ENCODE assay signal across 14 mouse cellular contexts in genomic region chr5:66922582-66922981, GRCm38 (mm10).
A peak's percentile ranks its signal among the peaks of the same experiment; 100 is the strongest.
DNase-seq lines count a peak whose midpoint lies in the region; ATAC-seq and TF ChIP-seq lines count a peak whose summit lies in the region.
"Had no signal": no experiment of that assay in that cellular context is flagged by ENCODE, and none has a peak within 500 bp of the region (broad histone marks: within the 10 kb centered on the region; RNA-seq: fewer than 3 reads in every experiment).

No protein-coding gene starts in this region.

- no peak overlapping the region for H3K4me3 ChIP-seq in stomach, embryonic 16.5 days (replicated peaks; ENCODE audit: low read length)
- no peak overlapping the region for H3K4me3 ChIP-seq in stomach, postnatal 0 days (ENCODE audit: low read depth, low read length)
- H3K4me3 ChIP-seq in midbrain, postnatal 0 days (ENCODE audit: low read depth, low read length), result no peak overlapping the region
- H3K4me3 ChIP-seq: embryonic facial prominence, embryonic 13.5 days; forebrain, embryonic 15.5 days; liver, embryonic 13.5 days had no signal

- H3K4me2 ChIP-seq in stomach, embryonic 16.5 days (ENCODE audit: low read depth, low read length), result no peak overlapping the region
- no peak overlapping the region for H3K4me2 ChIP-seq in stomach, postnatal 0 days (replicated peaks; ENCODE audit: low read depth)
- H3K4me2 ChIP-seq in midbrain, postnatal 0 days (ENCODE audit: low read depth, low read length, poor library complexity, severe bottlenecking), result no peak overlapping the region
- H3K4me2 ChIP-seq: embryonic facial prominence, embryonic 13.5 days; forebrain, embryonic 15.5 days; liver, embryonic 13.5 days had no signal

- no peaks in the 10 kb centered on the region for H3K9me3 ChIP-seq in stomach, embryonic 16.5 days (replicated peaks; ENCODE audit: control insufficient read depth, low read length)
- no peaks in the 10 kb centered on the region for H3K9me3 ChIP-seq in stomach, postnatal 0 days (ENCODE audit: control insufficient read depth, low read length)
- H3K9me3 ChIP-seq in midbrain, postnatal 0 days (ENCODE audit: low read length), result no peaks in the 10 kb centered on the region
- H3K9me3 ChIP-seq: embryonic facial prominence, embryonic 13.5 days; forebrain, embryonic 15.5 days; liver, embryonic 13.5 days had no signal

- H3K27ac ChIP-seq in stomach, embryonic 16.5 days (ENCODE audit: low read length), result no peak overlapping the region
- no peak overlapping the region for H3K27ac ChIP-seq in stomach, postnatal 0 days (replicated peaks)
- no peak overlapping the region for H3K27ac ChIP-seq in midbrain, postnatal 0 days (ENCODE audit: low read depth, low read length)
- H3K27ac ChIP-seq: embryonic facial prominence, embryonic 13.5 days; forebrain, embryonic 15.5 days; liver, embryonic 13.5 days; macrophage had no signal

- peak; percentile 59 to 81 for DNase-seq in adrenal gland, adult (ENCODE audit: inconsistent age in 2 of 2, low spot score in 1 of 2)
- no peak for DNase-seq in adrenal gland, adult 18-20 months (ENCODE audit: low spot score in 2 of 2)
- no peak for DNase-seq in stomach, postnatal 0 days (ENCODE audit: low spot score)
- DNase-seq in kidney, adult 9 months, result peak; percentile 90
- DNase-seq in midbrain, postnatal 0 days (ENCODE audit: low spot score), result no peak
- DNase-seq in spleen, postnatal 10 days (ENCODE audit: low spot score in 2 of 2), result no peak
- DNase-seq in gastrocnemius, adult 18-20 months (ENCODE audit: low spot score), result no peak
- DNase-seq: heart, postnatal 14 days; liver, embryonic 13.5 days; thymus, adult 18-20 months had no signal

- H3K4me1 ChIP-seq in stomach, embryonic 16.5 days (ENCODE audit: control insufficient read depth, insufficient read depth, low read length), result no peaks in the 10 kb centered on the region
- H3K4me1 ChIP-seq in stomach, postnatal 0 days (replicated peaks; ENCODE audit: control insufficient read depth, insufficient read depth), result no peaks in the 10 kb centered on the region
- H3K4me1 ChIP-seq in midbrain, postnatal 0 days (ENCODE audit: insufficient read depth, low read length), result 0 out of 2 replicates have a peak, but pooled peaks cover 4% of the 10 kb centered on the region
- H3K4me1 ChIP-seq: liver, embryonic 13.5 days had no signal

- 68% methylated on average over 5 of the region's 5 CpGs for WGBS in stomach, embryonic 16.5 days
- 73% methylated on average over 5 of the region's 5 CpGs for WGBS in stomach, postnatal 0 days
- 77% methylated on average over 5 of the region's 5 CpGs for WGBS in midbrain, postnatal 0 days

- peak; percentile 33; the same call in 1 of the 2 replicates for ATAC-seq in stomach, embryonic 16.5 days (ENCODE audit: insufficient read depth, low FRiP score)
- no peak for ATAC-seq in stomach, postnatal 0 days (ENCODE audit: low FRiP score, low TSS enrichment)
- no peak for ATAC-seq in midbrain, postnatal 0 days (ENCODE audit: low FRiP score)
- ATAC-seq: forebrain, embryonic 15.5 days had no signal

- H3K27me3 ChIP-seq in stomach, embryonic 16.5 days (ENCODE audit: control insufficient read depth, insufficient read depth, low read length), result no peaks in the 10 kb centered on the region
- H3K27me3 ChIP-seq in stomach, postnatal 0 days (ENCODE audit: control insufficient read depth, insufficient read depth, low read length), result no peaks in the 10 kb centered on the region
- H3K27me3 ChIP-seq in midbrain, postnatal 0 days (ENCODE audit: insufficient read depth, low read length), result no peaks in the 10 kb centered on the region
- H3K27me3 ChIP-seq: embryonic facial prominence, embryonic 13.5 days; forebrain, embryonic 15.5 days; liver, embryonic 13.5 days had no signal

- TF ChIP-seq EP300 in stomach, postnatal 0 days (optimal IDR thresholded peaks at IDR 0.05), result no peak

- H3K9ac ChIP-seq in stomach, embryonic 16.5 days (ENCODE audit: low read length), result no peak overlapping the region
- H3K9ac ChIP-seq in stomach, postnatal 0 days (ENCODE audit: low read length), result no peak overlapping the region
- H3K9ac ChIP-seq in midbrain, postnatal 0 days (replicated peaks; ENCODE audit: low read length, poor library complexity, severe bottlenecking), result no peak overlapping the region
- H3K9ac ChIP-seq: embryonic facial prominence, embryonic 13.5 days; forebrain, embryonic 15.5 days; liver, embryonic 13.5 days had no signal

- H3K36me3 ChIP-seq in stomach, embryonic 16.5 days (ENCODE audit: control insufficient read depth, insufficient read depth, low read length), result no peaks in the 10 kb centered on the region
- H3K36me3 ChIP-seq in stomach, postnatal 0 days (ENCODE audit: control insufficient read depth, insufficient read depth, low read length), result no peaks in the 10 kb centered on the region
- H3K36me3 ChIP-seq in midbrain, postnatal 0 days (ENCODE audit: insufficient read depth, low read length), result no peaks in the 10 kb centered on the region
- H3K36me3 ChIP-seq: embryonic facial prominence, embryonic 13.5 days; forebrain, embryonic 15.5 days; liver, embryonic 13.5 days had no signal

- TF ChIP-seq CTCF in stomach, postnatal 0 days (IDR thresholded peaks at IDR 0.05; ENCODE audit: low read depth), result no peak
- TF ChIP-seq CTCF in midbrain, postnatal 0 days (IDR thresholded peaks at IDR 0.05), result no peak

Comparison
In these comparisons a context has a peak if more than half of its experiments do, and no peak if none do; other contexts are left out.
1. DNase-seq: peak in adrenal gland, adult (2 of 2) and kidney, adult 9 months (single experiment); none in adrenal gland, adult 18-20 months (0 of 2), stomach, postnatal 0 days (single experiment), midbrain, postnatal 0 days (single experiment), spleen, postnatal 10 days (0 of 2) and gastrocnemius, adult 18-20 months (single experiment).